Mouse (Mus musculus) E14TG2a.4 (cell line): ENCODE results near the gene Miga2.
"Not testable (repeated sequence)": the region's sequence is repeated elsewhere in the genome, so short reads cannot be mapped to it uniquely, and the experiment has no call there.

ENCODE experiments used
- H3K27me3 ChIP-seq: 2 replicates; pipeline ENCODE4 v1.6.1; 2014; ENCODE audit warnings: low read length, control low read depth; ENCODE audit not compliant: insufficient read depth
- H3K36me3 ChIP-seq: 2 replicates; pipeline ENCODE4 v1.6.1; 2014; ENCODE audit warnings: low read length, control low read depth; ENCODE audit not compliant: insufficient read depth
- H3K4me1 ChIP-seq: replicated peaks from 2 replicates; pipeline ENCODE4 v1.6.1; 2014; ENCODE audit warnings: low read depth, low read length, control low read depth
- H3K4me3 ChIP-seq: replicated peaks from 2 replicates; pipeline ENCODE4 v1.5.1; 2014; ENCODE audit warnings: mild to moderate bottlenecking, low read length
- H3K9me3 ChIP-seq: 2 replicates; pipeline ENCODE4 v1.6.1; 2014; ENCODE audit warnings: low read length, control low read depth
- CTCF ChIP-seq: conservative IDR thresholded peaks from 2 replicates; pipeline ENCODE4 v1.5.1; 2014; ENCODE audit warnings: low read length
- NANOG ChIP-seq: IDR thresholded peaks from 2 replicates; pipeline ENCODE4 v1.6.1; 2014; ENCODE audit warnings: borderline replicate concordance, low read length, mixed read lengths
- POU5F1 ChIP-seq: IDR thresholded peaks from 2 replicates; pipeline ENCODE4 v1.6.1; 2014; ENCODE audit warnings: low read length, borderline replicate concordance

Gene Miga2

GRCm38 (mm10) chr2:30416649-30416965 lies 52.6 kb downstream of the Miga2 start:
- TF ChIP-seq CTCF (no peak), POU5F1 (no peak), NANOG (no peak)
- H3K4me1 ChIP-seq = peaks cover 65% of the 10 kb centered on the region
- no peaks in the 10 kb centered on the region for H3K9me3 ChIP-seq
- H3K27me3 ChIP-seq = peaks cover 21% of the 10 kb centered on the region
- peak overlapping the region; percentile 95 for H3K4me3 ChIP-seq
- peaks cover 38% of the 10 kb centered on the region for H3K36me3 ChIP-seq

GRCm38 (mm10) chr2:30417154-30417553 lies 53.1 kb downstream of the Miga2 start:
- Histone ChIP-seq H3K27me3 (peaks cover 21% of the 10 kb centered on the region), H3K4me3 (peak overlapping the region; percentile 95), H3K4me1 (peaks cover 69% of the 10 kb centered on the region), H3K36me3 (peaks cover 35% of the 10 kb centered on the region)
- not testable (repeated sequence) for H3K9me3 ChIP-seq

- peaks cover 34% of the 10 kb centered on the region for H3K36me3 ChIP-seq
- H3K4me1 ChIP-seq = peaks cover 69% of the 10 kb centered on the region
- H3K9me3 ChIP-seq = no peaks in the 10 kb centered on the region
- 0 out of 2 replicates have a peak overlapping the region, but pooled peaks have one; percentile 95 for H3K4me3 ChIP-seq
- H3K27me3 ChIP-seq = peaks cover 21% of the 10 kb centered on the region
- TF ChIP-seq NANOG (no peak), POU5F1 (no peak), CTCF (no peak)
These were observed 53.6 kb downstream of the Miga2 start for GRCm38 (mm10) chr2:30417595-30418165.

GRCm38 (mm10) chr2:30418259-30418658 lies 54.2 kb downstream of the Miga2 start:
- H3K27me3 ChIP-seq = peaks cover 16% of the 10 kb centered on the region
- peaks cover 69% of the 10 kb centered on the region for H3K4me1 ChIP-seq
- H3K9me3 ChIP-seq = no peaks in the 10 kb centered on the region
- H3K4me3 ChIP-seq = peak overlapping the region; percentile 53
- no peak for TF ChIP-seq CTCF
- no peak for TF ChIP-seq POU5F1
- no peak for TF ChIP-seq NANOG
- H3K36me3 ChIP-seq = peaks cover 30% of the 10 kb centered on the region

GRCm38 (mm10) chr2:30419112-30419511 lies 55.1 kb downstream of the Miga2 start:
- no peak for TF ChIP-seq NANOG
- TF ChIP-seq POU5F1 = no peak
- TF ChIP-seq CTCF = no peak
- H3K4me3 ChIP-seq = peak overlapping the region; percentile 53
- peaks cover 70% of the 10 kb centered on the region for H3K4me1 ChIP-seq
- peaks cover 8% of the 10 kb centered on the region for H3K27me3 ChIP-seq
- peaks cover 29% of the 10 kb centered on the region for H3K36me3 ChIP-seq
- H3K9me3 ChIP-seq = no peaks in the 10 kb centered on the region

GRCm38 (mm10) chr2:30421432-30421831 lies 57.4 kb downstream of the Miga2 start:
- H3K36me3 ChIP-seq = peaks cover 37% of the 10 kb centered on the region
- no peak for TF ChIP-seq POU5F1
- no peak for TF ChIP-seq NANOG
- no peak for TF ChIP-seq CTCF
- H3K4me1 ChIP-seq = peaks cover 60% of the 10 kb centered on the region
- H3K9me3 ChIP-seq = no peaks in the 10 kb centered on the region
- H3K27me3 ChIP-seq = no peaks in the 10 kb centered on the region
- no peak overlapping the region for H3K4me3 ChIP-seq

GRCm38 (mm10) chr2:30429156-30429555 lies 65.1 kb downstream of the Miga2 start:
- TF ChIP-seq NANOG = no peak
- no peak for TF ChIP-seq CTCF
- no peak for TF ChIP-seq POU5F1
- no peak overlapping the region for H3K4me3 ChIP-seq
- H3K27me3 ChIP-seq = no peaks in the 10 kb centered on the region

More at GRCm38 (mm10) chr2:30429156-30429555, 65.1 kb downstream of the Miga2 start:
- no peaks in the 10 kb centered on the region for H3K9me3 ChIP-seq
- H3K36me3 ChIP-seq = peaks cover 85% of the 10 kb centered on the region
- peaks cover 13% of the 10 kb centered on the region for H3K4me1 ChIP-seq
